ENCODE assay signal across 16 mouse cellular contexts in genomic region chr9:91588756-91589155, GRCm38 (mm10).
"Had no signal": no experiment of that assay in that cellular context is flagged by ENCODE, and none has a peak within 500 bp of the region (broad histone marks: within the 10 kb centered on the region; RNA-seq: fewer than 3 reads in every experiment).

No protein-coding gene starts in this region.

- H3K36me3 ChIP-seq: limb, embryonic 15.5 days; liver, embryonic 12.5 days; neural tube, embryonic 15.5 days had no signal

- H3K27me3 ChIP-seq: limb, embryonic 15.5 days; liver, embryonic 12.5 days; megakaryocyte, embryonic 14.5 days; neural tube, embryonic 15.5 days had no signal

- H3K4me1 ChIP-seq: limb, embryonic 15.5 days; liver, embryonic 12.5 days; megakaryocyte, embryonic 14.5 days; neural tube, embryonic 15.5 days had no signal

- H3K4me2 ChIP-seq: limb, embryonic 15.5 days; liver, embryonic 12.5 days; lung, embryonic 14.5 days; midbrain, embryonic 11.5 days; neural tube, embryonic 15.5 days had no signal

- H3K27ac ChIP-seq: kidney, postnatal 0 days; limb, embryonic 15.5 days; liver, embryonic 12.5 days; macrophage; neural tube, embryonic 15.5 days had no signal

- DNase-seq: kidney, adult 9 months; kidney, postnatal 36 days; layer of hippocampus, adult 9-11 months; lung, embryonic 14.5 days; lung, postnatal 14 days; right cerebral cortex, adult 18-20 months; right cerebral cortex, postnatal 25 days; thymus, postnatal 36 days had no signal

- H3K9ac ChIP-seq: limb, embryonic 15.5 days; liver, embryonic 12.5 days; lung, embryonic 14.5 days; neural tube, embryonic 15.5 days had no signal

- H3K4me3 ChIP-seq: limb, embryonic 15.5 days; liver, embryonic 12.5 days; megakaryocyte, embryonic 14.5 days; myocyte; neural tube, embryonic 15.5 days had no signal

- H3K9me3 ChIP-seq: limb, embryonic 15.5 days; liver, embryonic 12.5 days; megakaryocyte, embryonic 14.5 days; neural tube, embryonic 15.5 days had no signal

- ATAC-seq: liver, embryonic 12.5 days had no signal
